Mouse (Mus musculus) testis, postnatal 10 days (tissue): ENCODE results near the gene Jph4.

Experiments used
- DNase-seq: peaks from one replicate; pipeline ENCODE4 v3.0.0; 2021; ENCODE audit warnings: low spot score

Jph4 gene

DNA sequence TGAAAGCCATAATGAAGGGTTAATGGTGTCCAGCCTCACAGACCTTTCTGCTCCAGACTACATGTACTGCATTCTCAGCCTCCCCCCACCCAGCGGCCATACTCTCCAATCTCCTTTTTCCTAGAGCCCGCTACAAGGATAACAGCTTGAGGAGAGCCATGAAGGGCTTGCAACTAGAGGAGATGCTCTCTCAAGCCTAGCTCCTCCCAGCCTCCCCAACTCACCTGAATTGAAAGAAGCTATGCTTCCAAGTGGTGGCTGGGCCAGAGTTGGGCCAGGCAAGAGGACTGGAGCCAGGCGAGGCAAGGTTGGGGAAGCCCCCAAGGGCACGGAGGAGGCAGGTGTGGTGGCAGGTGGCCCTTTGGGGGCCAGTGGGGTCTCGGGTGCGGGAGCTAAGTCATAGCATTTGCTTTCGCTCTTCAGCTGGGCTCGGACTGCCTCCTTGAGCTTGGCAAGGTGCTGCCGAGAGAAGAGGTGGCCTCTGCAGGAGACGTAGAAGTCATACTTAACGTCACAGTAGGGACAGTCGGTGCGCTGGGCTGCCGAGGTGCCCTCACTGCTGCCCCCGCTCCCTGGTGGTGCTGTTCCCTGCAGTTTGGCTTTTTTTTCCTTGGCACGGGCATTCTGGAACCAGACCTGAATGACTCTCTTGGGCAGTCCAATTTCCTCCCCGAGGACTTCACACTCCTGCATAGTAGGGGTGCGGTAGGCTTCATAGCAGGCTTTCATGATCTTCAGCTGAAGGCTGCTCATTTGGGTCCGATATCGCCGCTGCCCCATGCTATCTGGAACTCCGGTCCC lies 53.0 kb downstream of the Jph4 start:
- no peak for DNase-seq

DNA sequence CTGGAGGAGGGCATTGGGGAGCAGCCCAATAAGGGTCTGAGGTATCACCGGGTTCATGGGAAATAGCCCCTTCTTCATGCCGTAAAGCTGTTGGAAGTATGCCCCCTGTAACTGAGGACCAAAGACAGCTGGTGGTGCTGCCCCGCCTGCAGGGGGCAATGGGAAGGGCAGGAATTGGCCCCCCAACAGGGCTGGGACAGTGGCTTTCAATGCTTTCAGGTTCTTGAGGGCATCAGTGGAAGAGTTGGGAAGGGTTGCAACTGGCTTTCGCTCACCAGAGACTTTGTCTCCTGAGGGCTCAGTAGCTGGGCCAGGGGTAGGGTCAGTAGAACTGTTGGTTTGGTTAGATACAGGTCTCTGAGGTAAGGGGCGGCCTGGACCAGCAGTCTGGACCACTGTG lies 53.6 kb downstream of the Jph4 start:
- DNase-seq, result no peak

DNA sequence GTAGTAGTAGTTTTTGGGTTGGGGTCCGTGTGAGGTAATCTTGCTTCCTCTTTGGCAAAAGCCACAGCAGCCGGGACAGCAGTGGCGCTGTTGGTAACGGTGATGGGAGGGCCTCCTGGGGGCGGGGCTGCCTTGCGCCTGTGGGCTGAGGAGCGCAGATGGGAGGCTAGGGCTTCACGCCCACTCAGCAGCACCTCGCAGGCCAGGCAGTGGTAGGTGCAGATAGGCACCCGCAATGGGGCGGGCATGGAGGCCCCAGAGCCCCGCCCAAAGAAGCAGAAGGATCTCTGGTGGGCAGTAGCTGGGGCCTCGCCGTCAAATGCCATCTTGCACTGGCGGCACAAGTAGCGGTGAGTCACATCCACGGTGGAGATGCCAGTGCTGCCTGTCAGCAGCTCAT lies 54.1 kb downstream of the Jph4 start:
- DNase-seq, result peak; percentile 46

DNA sequence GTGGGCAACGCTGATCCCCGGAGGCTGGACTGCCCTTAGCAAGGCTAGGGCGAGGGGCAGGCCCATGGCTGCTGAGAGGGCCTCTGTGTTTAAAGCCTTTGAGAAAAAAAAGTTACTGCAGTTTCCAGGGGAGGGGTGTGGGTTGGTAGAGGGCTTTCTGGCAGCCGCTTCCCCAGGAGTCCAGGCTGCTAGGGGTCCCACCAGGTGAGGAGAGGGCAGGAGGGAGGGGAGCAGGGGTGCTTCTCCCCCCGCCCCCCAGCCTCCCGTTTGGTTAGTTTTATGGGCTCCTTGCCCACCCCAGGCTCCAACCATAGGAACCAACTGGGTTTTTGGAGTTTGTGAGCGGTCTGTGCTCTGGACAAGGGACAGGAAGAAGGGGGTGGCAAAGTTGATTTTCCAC lies 54.9 kb downstream of the Jph4 start:
- DNase-seq, result no peak

DNA sequence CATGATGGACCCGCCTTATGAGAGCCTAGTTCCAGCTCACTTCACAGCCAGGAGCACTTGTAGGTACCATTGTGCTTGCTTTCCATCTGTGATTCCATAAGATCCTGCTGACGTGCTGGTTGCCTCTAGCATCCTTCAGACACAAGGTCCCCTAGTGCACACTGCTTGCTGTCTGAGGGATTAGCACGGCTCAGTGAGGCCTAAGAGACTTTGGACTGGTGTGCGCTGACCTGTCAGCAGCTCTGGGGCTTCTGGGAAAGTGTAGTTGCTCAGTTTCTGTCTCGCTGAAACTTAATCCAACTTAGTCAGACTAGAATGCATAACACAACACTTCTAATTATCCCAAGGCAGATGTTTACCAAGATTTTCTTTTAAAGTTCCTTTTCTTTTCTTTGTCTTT lies 56.8 kb downstream of the Jph4 start:
- no peak for DNase-seq

DNA sequence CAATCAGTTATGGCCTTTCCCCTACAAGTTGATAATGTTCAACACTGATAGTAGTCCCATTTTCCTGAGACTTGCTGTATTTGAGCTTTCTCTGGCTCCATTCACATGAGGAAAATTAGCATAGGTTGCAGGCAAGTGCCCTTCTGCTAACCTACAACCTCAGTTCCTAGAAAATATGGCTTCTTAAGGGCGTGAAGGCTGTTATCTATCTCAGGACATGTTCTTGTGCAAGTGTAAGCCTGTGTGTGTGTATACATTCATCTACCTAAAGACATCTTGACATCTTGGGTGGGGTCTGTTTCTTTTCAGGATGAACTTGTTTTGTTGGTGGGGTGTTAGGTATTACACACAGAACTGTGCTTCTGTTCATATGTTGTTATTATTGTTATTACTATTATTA lies 57.7 kb downstream of the Jph4 start:
- DNase-seq, result no peak
